Mouse (Mus musculus): ENCODE data around the gene Hist1h3e. TPM values are rescaled to one million over a fixed set of nuclear protein-coding genes. Genes with fewer than 3 reads are reported as not detected.
"Not testable (repeated sequence)": the region's sequence is repeated elsewhere in the genome, so short reads cannot be mapped to it uniquely, and the experiment has no call there.

Hist1h3e gene
- total RNA-seq (2015; ENCODE audit: low replicate concordance), result 238 and 264 TPM in 2 replicates
- total RNA-seq (2017; ENCODE audit: low replicate concordance), result 387 and 422 TPM in 2 replicates

DNA sequence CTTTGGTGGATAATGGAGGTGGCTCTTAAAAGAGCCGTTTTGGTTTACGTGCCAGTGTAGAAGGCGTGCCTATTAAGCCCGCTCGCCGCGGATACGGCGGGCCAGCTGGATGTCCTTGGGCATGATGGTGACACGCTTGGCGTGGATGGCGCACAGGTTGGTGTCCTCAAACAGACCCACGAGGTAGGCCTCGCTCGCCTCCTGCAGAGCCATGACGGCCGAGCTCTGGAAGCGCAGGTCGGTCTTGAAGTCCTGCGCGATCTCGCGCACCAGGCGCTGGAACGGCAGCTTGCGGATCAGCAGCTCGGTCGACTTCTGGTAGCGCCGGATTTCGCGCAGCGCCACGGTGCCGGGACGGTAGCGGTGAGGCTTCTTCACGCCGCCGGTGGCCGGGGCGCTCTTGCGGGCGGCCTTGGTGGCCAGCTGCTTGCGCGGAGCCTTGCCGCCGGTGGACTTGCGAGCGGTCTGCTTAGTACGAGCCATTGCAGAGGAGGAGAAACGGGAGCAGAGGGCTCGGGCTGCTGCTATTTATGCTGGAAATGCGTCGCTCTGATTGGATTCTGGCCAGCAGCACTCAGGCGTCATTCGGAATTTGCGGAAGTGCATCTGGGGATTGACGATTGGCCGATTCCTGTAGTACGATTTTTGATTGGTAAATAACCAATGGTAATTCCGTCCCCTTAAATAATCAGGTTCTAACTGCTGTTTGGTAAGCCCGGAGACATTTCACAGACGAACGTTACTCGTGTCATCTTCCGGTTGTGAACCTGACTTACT, at the start of gene Hist1h3e:
TSS of gene Hist1h3e (minus strand) at position 487 of the 777 bp plus-strand sequence.
- peak; percentile 86 for ATAC-seq (replicated peaks; ENCODE audit: low FRiP score, poor library complexity, severe bottlenecking)

DNA sequence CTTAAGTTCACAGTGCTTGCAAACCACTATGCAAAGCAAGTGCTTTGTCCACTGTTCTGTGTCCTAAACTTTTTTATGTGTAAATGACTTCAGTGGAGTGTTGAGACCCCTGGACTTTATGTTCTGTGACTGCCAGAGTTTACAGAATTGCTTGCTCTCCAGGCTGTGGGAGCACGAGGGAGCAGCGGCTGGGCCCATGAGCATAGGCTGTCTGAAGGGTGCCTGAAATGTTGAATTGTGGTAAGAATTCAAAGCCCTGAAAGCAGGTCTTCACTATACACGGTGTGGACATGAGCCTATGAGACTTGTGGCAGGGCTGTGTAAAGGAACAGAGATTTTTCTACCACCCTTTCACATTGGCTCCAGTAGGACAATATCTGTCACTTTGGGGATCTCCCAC, 49.5 kb upstream of the Hist1h3e start:
- ATAC-seq (replicated peaks; ENCODE audit: low FRiP score, poor library complexity, severe bottlenecking), result no peak

DNA sequence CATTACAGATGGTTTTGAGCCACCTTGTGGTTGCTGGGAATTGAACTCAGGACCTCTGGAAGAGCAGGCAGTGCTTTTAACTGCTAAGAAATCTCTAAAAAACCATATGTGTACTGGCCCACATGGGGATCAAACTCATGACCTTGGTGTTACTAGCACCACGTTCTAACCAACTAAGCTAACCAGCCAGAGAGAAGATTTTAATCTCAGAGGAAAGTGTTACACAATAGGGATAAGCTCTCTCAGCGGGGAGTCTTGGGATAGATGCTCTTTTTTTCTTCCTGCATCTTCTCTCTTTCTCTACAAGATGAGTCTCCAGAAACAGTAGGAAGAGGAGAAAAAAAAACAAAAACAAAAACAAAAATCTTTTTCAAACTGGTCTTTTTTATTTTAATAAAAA, 48.2 kb upstream of the Hist1h3e start:
- no peak for ATAC-seq (replicated peaks; ENCODE audit: low FRiP score, poor library complexity, severe bottlenecking)

DNA sequence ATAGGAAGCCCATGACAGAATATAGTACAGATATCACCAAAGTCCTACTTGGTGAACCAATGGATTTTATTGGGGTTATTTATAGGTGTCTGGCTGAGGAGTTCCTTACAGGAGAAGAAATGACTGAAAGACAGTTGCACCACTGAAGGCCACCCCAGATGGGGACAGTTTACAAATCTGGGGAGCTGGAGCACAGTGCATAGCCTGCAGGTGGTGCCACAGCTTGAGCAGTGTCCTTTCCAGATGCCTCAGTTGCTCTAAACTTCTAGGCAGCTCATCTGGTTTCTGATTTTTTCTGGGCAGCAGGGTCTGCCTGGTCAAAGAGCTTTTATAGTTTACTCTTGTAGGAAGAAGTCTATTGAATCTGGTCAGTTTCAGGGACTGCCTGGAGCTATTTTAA, 47.7 kb upstream of the Hist1h3e start:
- 0 out of 2 replicates have a peak, but pooled peaks have one; percentile 32 for ATAC-seq (replicated peaks; ENCODE audit: low FRiP score, poor library complexity, severe bottlenecking)

DNA sequence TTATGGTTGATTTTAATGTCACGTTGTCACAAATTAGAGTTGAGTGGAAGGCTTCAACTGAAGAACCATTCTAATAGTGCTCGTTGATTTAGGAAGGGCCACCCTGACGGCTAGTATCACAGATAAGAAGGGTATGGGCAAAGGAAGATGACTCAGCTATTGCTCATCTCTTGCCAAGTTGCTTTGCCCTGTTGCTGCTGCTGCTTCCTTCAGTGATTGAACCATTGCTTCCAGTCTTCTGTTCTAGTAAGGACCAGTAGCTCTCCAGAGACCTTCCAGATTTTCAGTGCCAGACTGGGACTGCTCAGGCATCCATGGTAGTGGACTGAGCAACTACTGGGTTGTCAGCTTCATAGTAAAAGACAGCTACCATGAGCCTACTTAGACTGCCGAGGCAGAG, 47.0 kb upstream of the Hist1h3e start:
- ATAC-seq (replicated peaks; ENCODE audit: low FRiP score, poor library complexity, severe bottlenecking), result peak; percentile 99

DNA sequence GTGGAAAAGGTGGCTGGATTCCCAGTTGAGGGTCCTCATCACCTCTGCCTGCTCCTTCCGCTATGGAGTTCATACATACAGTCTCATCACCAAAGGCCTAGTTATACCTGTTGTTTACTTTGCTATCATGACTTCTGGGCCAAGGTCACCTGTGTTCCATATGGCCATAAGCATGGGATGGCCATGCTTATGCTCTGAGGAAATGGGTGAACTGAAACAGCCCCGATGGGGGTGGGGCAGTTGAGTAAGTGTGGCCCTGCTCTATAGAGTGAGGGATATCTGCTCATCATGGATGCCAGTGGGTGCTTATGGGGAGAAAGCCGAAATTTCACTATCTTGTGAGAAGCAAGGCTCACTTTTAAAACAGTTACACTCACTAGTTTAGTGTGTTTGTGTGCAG, 42.9 kb upstream of the Hist1h3e start:
- ATAC-seq (replicated peaks; ENCODE audit: low FRiP score, poor library complexity, severe bottlenecking), result no peak

DNA sequence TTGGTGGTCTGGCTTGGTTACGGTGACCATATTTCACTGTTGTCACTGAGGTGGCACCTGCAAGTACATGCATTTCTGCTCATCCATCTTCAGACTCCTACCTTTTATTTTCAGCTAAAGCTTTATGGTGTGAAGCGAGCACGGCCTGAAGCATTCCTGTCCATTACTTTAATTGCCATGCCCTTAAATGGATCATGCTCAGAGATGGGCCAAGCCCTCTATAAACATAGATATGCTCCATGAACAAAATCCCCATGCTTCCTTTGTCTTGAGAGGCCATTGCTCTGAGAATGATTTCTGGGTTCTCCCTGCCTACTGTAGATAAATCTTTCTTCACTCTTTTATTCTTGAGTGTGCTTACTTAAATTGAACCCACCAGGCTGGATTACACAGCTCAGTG, 42.3 kb upstream of the Hist1h3e start:
- ATAC-seq (replicated peaks; ENCODE audit: low FRiP score, poor library complexity, severe bottlenecking), result no peak

DNA sequence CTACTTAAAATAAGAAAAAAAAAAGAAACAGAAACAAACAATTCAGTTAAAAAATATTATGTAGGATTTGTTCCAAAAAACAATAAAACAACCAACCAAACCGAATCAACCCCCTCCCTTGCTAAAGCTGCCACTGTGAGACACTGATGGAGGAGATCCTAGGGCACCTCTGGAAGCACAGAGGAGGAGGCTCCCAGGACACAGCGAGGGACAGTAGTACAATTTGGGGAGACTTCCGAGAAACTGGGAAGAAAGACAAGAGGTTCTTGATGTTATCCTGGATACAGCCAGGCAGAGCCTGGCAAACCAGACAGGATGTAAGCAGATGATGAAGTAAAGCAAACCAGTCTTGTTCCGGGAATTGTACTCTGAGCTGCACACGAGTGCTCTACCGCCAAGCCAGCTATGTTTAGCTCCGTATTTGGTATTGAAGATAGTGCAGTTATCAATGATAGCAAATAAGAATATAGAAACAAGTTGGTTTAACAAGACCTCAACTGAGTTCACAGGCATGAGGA, 41.1 kb upstream of the Hist1h3e start:
- ATAC-seq (replicated peaks; ENCODE audit: low FRiP score, poor library complexity, severe bottlenecking), result no peak

DNA sequence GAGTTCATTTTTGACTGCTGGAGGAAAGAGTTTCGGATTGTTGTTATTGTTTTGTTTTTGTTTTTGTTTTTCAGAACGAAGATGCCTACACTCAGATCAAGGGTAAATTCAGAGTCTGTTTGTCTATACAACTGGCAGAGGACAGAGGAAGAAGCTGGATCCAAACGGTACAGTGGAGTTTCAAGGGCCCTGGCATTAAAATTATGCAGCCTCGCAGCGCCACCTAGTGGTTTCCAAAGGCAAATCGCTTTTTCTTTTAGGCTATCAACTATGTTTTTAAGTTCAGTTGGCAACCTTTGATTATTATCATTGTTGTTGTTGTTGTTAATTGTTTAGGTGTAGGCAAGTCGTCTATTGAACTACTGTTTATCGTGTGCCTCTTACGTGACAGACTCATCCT, 35.8 kb upstream of the Hist1h3e start:
- peak; percentile 49 for ATAC-seq (replicated peaks; ENCODE audit: low FRiP score, poor library complexity, severe bottlenecking)

DNA sequence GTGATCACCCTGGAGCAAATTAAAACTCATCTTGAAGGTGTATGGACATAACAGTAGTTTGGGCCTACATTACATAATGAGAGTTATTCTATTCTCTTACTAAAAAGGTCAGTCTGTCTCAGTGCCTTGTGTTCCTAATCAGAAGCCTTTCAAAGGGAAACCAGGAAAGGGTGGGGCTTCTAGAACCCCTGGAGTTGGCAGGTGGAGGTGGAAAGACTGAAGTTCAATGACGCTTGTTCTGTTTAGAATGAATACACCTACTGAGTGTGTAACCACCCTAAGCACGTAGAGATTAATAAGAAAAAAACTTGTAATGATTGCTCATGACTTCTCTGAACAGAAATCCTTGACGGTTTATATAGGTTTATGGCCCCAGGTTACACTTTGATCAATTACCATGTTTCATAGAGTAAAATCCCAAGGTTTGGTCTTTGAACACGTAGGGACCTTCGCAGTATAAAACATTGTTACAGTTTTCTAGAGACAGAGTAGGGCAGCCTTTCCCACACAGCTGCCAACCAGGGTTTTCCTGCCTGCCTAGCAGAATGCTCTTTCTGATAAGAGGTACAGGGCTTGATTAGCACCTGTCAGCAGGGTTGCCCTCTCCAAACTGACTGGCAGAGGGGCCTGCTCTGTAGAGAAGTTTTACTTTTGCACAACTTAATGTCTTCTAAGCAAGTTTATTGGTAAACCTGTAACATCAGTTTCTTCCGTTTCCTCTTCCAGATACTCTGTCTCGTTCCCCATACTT, 33.6 kb upstream of the Hist1h3e start:
- peak; percentile 93 for ATAC-seq (replicated peaks; ENCODE audit: low FRiP score, poor library complexity, severe bottlenecking)

DNA sequence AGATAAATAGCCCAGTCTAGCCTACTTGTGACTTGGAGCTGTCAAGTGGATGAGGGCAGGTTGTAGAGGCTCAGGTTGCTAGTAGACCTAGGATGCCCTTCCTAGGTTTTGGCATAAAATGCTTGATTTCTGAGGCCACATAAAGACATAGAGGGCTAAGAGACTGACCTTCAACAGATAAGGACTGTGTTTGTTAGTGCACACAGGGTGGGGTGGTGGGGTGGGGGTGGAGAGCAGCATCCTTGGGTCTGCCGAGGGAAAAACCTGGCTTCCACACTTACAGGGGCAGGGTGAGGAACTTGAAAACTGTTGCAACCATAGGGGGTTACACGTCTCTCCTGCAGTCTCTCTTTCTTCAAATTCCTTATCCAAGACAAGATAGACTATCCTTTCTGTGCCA, 33.0 kb upstream of the Hist1h3e start:
- ATAC-seq (replicated peaks; ENCODE audit: low FRiP score, poor library complexity, severe bottlenecking), result no peak

DNA sequence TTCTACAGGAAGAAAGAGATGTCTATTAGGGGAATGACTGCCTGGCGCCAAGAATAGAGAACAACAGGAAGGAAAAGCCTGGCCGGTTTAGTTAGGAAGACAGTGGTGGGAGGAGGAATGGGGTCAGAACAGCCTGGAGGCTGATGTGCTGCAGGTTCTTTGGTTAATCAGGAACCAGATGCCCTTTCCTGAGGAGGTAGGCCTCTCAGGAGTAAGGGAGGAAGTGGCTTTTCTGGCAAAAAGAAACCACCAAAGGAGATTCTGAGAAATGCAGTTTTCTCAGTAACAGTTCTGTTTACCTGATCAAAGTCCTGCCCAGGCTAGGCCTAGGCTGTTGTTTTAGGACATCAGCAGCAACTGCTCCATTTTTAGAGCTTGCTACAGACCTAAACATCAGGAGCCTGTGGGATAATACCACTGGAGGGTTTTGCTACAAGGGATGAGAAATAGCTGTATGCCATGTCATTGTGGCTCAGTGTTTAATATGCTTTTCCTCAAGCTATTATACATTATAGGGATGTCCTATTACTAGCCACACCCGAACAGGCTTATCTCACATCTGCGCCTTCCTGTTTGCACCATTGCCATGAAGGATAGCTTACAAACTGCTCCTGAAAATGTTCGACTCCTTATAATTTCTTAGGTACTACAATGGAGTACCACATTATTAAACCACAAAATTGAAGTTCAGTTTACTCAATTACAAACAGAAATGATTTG, 31.0 kb upstream of the Hist1h3e start:
- ATAC-seq (replicated peaks; ENCODE audit: low FRiP score, poor library complexity, severe bottlenecking), result peak; percentile 57

DNA sequence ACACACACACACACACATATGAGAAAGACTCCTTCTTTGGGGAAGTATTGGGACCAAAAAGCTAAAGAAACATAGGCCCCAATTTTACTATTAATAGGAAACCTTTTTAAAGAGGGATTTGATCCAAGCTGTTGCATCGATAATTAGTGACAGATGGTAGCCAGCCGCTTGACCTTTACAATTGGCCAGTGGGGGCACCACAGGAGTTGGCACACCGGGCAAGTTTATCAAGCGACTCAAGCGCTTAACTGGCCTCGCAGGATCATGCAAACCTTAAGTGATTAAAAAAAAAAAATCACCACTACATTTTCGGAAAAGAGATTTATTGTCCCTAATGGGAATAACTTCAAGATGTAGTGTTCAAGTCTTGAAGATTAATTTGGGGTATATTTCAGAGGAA, 30.4 kb upstream of the Hist1h3e start:
- no peak for ATAC-seq (replicated peaks; ENCODE audit: low FRiP score, poor library complexity, severe bottlenecking)

DNA sequence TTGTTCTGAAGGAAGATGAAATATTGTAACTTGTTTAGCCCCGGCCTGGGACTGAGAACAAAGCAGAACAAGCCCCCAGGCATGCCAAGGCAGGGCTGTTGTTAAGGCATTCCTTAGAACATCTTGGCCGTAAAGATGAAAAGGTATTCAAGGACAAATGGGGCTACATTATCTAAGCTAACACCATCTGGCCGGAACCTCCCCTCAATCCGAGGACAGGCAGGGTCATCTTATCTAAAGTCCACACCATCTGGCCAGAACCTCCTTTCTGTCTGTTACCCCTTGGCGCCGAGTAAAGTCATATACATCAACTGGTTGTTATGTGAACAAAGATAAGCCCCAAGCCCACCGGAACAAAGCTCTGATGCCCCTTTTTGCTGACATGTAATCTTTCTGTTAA, 29.7 kb upstream of the Hist1h3e start:
- not testable (repeated sequence) for ATAC-seq (replicated peaks; ENCODE audit: low FRiP score, poor library complexity, severe bottlenecking)

DNA sequence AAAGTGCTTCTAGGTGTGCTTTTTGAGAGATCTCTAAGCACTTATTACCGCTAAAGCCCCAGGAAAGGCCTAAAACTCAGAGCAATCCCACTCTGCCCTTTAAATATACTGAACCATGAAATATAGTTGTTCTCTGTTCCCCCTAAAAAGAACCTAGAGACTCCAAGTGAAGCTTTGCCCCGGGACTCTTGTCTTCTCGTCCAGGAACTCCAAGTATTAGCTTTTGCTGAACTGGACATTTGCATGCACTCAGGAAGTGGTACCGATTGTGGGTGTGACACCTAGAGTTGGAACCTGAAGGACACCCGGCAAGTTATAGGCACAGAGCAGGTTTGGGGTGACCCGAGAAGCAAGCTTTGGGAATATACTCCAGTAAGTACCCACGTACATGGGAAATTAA, 29.0 kb upstream of the Hist1h3e start:
- no peak for ATAC-seq (replicated peaks; ENCODE audit: low FRiP score, poor library complexity, severe bottlenecking)

DNA sequence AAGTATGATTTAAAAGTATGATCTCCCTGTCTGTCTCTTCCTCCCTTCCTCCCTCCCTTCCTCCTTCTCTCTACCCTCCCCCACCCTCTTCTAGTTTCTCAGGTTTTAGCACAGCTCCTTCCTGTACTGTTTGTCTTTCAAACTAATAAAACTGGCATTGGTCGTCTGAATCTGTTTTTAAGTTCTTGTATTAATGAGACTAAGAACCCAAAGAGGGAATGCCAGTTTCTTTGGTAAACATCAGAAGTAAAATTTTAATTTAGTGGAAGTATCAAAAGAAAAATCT, 24.7 kb upstream of the Hist1h3e start:
- 0 out of 2 replicates have a peak, but pooled peaks have one; percentile 1 for ATAC-seq (replicated peaks; ENCODE audit: low FRiP score, poor library complexity, severe bottlenecking)

DNA sequence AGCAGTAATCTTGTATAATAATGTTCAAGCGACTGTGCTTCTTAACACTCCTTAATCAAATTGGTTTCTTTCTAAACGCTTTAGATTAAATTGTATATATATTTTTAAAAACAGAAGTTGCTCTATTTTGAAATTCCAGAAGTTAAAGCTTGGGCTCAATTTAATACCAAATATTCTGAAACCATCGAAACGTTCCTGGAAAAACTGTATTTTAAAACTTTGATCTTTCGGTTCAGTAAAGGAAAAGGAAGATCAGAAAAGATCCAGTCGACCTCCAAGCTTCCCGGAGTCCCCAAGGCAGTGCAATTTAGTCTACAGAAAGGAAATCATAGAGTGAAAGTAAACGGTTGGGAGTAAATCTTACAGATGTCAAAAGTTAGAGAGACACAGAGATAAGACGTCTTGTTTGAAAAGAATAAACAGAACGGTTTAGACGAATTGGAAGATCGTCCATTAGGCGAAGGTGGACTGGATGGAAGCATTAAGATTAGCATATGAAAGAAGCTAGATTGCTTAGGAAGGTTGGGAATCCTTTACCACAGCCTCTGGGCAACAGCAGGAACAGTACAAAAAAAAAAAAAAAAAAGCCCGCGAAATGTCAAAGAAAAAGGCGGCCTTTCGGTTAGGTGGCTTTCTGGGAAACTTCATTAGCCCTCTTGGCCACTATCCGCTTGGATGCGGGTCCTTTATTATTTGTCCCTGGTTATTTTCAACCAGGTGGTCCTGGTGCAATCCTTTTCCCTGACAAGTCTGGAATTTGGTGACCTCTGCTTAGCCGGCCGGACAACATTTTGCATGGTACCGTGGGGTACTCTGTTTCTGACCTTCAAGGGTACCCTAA, 24.1 kb upstream of the Hist1h3e start:
- ATAC-seq (replicated peaks; ENCODE audit: low FRiP score, poor library complexity, severe bottlenecking), result peak; percentile 26; the same call in 1 of the 2 replicates

DNA sequence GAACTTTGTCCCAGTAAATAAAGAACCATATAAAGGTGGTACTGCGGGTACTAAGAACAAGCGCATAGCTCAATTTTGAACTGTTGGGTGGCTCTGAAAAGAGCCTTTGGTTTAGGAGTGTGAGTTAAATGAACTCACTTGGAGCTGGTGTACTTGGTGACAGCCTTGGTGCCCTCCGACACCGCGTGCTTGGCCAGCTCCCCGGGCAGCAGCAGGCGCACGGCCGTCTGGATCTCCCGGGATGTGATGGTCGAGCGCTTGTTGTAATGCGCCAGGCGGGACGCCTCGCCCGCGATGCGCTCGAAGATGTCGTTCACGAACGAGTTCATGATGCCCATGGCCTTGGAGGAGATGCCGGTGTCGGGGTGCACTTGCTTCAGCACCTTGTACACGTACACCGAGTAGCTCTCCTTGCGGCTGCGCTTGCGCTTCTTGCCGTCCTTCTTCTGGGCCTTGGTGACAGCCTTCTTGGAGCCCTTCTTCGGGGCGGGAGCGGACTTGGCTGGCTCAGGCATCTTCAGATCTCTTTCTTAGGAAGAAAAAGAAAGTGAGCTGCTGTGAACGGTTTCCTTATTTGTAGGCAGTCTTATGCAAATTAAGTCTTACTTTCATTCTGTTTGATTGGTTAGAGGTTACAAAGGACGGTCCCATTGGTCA, 23.4 kb upstream of the Hist1h3e start:
- ATAC-seq (replicated peaks; ENCODE audit: low FRiP score, poor library complexity, severe bottlenecking), result peak; percentile 68

DNA sequence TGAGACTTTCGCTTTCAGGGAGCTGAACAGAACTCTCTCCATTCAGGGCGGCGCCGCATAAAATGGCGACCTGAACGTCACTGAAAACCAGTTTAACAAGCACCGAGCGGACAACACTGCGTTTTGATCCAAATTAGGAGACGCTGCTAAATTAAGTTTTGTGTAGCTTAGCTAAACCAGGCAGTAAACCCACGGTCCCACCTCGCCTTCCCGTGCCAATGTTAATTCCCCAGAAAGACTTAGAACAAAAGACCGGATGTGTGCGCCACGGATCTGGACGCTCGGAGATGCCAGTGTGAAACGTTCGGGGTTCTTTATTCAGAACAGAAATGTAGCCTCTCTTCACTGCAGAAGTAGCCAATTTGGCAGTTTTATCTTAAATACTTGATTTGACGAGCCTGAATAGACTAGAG, 22.9 kb upstream of the Hist1h3e start:
- peak; percentile 36 for ATAC-seq (replicated peaks; ENCODE audit: low FRiP score, poor library complexity, severe bottlenecking)
